Mouse (Mus musculus): ENCODE measurements around the gene Fbxw2.

DNA sequence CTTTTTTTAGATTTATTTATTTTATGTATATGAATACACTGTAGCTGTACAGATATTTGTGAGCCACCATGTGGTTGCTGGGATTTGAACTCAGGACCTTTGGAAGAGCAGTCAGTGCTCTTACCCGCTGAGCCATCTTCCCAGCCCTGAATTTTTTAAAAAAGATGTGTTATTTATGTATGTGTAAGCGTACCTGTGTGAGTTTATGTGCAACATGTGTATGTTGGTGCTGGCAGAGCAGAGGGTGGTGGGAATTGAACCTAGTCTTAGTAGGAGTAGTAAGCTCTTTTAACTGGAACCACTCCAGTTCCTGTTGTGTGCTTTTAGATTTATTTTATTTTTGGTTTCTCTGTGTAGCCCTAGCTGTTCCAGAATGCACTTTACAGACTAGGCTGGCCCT, 21.9 kb downstream of the Fbxw2 start:
- no peak for TF ChIP-seq POLR2A (IDR thresholded peaks at IDR 0.05; ENCODE audit: insufficient read length, low read depth)
- no peak for TF ChIP-seq MYOG (IDR thresholded peaks at IDR 0.05; ENCODE audit: control insufficient read depth in 1 of 3, insufficient read depth in 1 of 3, insufficient read length in 2 of 3, low read depth in 2 of 3)
- no peak for TF ChIP-seq MAX (IDR thresholded peaks at IDR 0.05; ENCODE audit: low read depth)
- no peak for TF ChIP-seq USF1 (IDR thresholded peaks at IDR 0.05; ENCODE audit: low read depth)
- TF ChIP-seq POLR2AphosphoS2 (IDR thresholded peaks at IDR 0.05; ENCODE audit: insufficient read length, low read depth): no peak
- no peak for TF ChIP-seq REST (IDR thresholded peaks at IDR 0.05; ENCODE audit: insufficient read depth, insufficient read length)
- no peak for TF ChIP-seq MYOD1 (IDR thresholded peaks at IDR 0.05; ENCODE audit: control insufficient read depth in 1 of 3, insufficient read length in 2 of 3, low read depth in 2 of 3)
- TF ChIP-seq CEBPB (IDR thresholded peaks at IDR 0.05; ENCODE audit: insufficient read depth, poor library complexity, severe bottlenecking): no peak
- no peak for TF ChIP-seq TCF12 (IDR thresholded peaks at IDR 0.05; ENCODE audit: insufficient read depth, poor library complexity, severe bottlenecking)
- TF ChIP-seq SRF (IDR thresholded peaks at IDR 0.05; ENCODE audit: control insufficient read depth, insufficient read length, low read depth): no peak
- TF ChIP-seq TCF3 (IDR thresholded peaks at IDR 0.05; ENCODE audit: insufficient read length, low read depth): no peak

All from myocyte (in vitro differentiated cells).